Mouse (Mus musculus) urinary bladder, postnatal 4 days (tissue): ENCODE results near the gene Kat8.

Experiments used
- DNase-seq, 2 experiments: peaks; one replicate each; pipeline ENCODE4 v3.0.0; 2021 to 2022; ENCODE audit warnings: low spot score in 2 of 2

Gene Kat8

GRCm38 (mm10) chr7:127897542-127897941 lies 14.8 kb upstream of the Kat8 start:
- no peak for DNase-seq

GRCm38 (mm10) chr7:127898179-127898956 lies 13.9 kb upstream of the Kat8 start:
- DNase-seq, result no peak

DNA sequence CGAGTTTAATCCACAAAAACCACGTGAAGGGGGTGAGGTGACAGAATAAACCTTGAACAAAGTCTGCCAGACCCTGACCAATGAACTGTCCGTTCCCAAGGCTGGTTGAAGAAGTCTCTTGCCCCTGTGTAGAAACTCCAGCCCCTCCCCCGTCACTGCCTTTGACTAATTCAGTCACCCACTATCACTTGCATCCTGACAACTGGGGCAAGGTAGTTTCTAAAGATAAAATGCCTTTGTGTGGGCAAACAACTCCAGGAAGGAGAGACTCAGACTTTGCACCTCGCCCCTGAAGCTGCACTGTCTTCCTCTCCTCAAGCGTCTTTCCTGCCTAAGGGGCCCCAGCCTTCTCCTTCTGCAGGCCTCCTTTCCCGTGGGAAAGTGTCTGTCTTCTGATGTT lies 12.3 kb upstream of the Kat8 start:
- no peak for DNase-seq

GRCm38 (mm10) chr7:127901772-127902171 lies 10.5 kb upstream of the Kat8 start:
- no peak for DNase-seq

DNA sequence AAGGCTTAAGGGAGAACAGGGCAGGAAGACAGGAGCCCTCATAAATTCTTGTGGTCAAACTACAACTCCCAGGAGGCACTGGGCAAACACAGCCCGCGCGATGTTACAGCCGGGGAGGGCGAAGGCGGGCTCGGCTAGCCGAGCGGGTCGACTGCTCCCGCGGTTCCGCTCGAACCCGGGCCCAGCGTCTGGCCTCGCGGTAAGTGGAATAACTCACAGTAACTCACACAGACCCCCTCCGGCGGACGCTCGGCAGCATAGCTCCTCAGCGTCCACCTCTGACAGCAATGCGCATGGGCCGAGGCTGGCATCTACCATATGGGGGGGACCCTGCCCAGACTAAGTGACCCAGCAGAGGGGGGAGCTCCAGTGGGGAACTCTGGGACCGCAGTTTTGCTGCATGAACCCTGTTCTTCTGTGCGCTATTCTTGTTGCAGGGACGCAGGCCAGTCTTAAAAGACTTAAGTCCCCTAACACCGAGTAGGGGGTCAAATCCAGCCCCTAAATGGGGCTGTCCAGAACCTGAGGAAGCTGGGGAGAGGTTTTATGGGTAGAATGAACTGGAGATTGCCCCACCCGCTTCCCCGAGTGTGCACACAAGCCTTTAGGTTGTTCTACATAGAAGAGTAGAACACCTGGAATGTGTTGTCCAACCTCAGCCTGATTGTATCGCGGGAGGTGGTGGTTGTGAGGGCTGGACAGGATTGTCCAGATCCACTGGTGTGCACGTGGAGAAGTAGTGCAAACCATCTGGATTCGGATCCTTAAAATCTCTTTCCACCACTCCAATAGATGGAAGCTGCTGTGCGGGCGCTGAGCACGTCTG lies 8.1 kb upstream of the Kat8 start, which contains the start of gene Bckdk:
Bckdk (plus strand) TSS at position 112 of the 826 bp plus-strand sequence.
- peak; percentile 77 to 83 for DNase-seq

DNA sequence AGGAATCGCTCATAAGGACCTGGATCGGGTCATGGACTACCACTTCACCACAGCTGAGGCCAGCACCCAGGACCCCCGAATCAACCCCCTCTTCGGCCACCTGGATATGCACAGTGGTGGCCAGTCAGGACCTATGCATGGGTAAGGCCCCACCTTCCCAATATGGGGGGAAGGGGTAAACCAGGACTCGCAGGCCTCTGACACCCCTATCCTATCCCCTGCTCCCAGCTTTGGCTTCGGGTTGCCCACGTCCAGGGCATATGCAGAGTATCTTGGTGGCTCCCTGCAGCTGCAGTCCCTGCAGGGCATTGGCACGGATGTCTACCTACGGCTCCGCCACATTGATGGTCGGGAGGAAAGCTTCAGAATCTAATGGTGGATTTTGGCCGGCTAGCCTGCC lies 4.4 kb upstream of the Kat8 start:
- no peak for DNase-seq

- DNase-seq, result no peak
These were observed 3.7 kb upstream of the Kat8 start for GRCm38 (mm10) chr7:127908656-127909055.

DNA sequence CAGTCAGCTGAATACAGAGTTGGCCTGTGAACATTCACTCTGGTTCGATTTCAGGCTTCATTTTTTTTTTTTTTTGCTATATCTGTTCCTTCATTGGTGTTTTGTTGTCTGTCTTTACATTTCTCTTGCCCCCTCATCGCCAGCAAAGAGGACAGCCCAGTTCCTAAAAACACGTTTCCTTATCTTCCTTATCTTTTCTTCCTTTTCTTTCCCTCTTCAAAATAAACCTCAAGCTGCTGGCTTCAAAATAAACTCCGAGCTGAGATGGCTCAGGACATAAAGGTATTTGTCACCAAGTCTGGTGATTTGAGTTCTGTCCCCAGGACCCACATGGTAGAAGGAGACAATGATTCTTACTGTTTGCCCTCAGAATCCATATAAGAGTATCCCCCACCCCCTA lies 622 bp downstream of the Kat8 start:
- no peak for DNase-seq

DNA sequence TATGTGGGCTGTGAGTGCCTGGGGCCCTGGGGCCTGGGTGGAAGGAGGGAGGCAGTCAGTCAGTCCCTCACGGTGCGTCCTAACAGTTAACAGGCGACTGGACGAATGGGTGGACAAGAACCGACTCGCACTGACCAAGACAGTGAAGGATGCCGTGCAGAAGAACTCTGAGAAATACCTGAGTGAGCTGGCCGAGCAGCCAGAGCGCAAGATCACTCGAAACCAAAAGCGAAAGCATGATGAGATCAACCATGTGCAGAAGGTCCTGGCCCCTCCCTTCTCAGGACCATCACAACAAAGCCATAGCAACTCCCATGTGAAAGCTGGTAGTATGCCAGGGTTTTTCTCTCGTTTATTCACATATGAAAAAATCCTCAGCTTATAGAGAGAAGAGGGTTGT lies 3.0 kb downstream of the Kat8 start:
- DNase-seq, result no peak

DNA sequence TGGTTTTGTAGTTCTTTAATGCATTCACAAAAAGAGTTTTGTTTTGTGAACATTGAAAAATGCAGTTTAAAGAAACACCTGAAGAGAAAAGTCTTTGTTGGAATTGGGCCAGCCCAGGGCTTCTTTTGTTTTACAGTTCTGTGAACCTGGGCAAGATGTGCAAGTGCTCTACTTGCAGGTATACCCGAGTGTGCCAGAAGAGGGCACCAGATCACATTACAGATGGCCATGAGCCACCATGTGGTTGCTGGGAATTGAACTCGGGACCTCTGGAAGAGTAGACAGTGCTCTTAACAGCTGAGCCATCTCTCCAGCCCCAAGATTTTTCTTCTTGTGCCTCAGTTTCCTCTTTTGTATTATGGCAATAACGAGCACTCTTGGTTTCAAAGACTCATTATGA lies 5.9 kb downstream of the Kat8 start:
- DNase-seq, result no peak

GRCm38 (mm10) chr7:127919290-127919689 lies 7.0 kb downstream of the Kat8 start:
- no peak for DNase-seq

- DNase-seq, result no peak
These were observed 9.2 kb downstream of the Kat8 start for GRCm38 (mm10) chr7:127921516-127921915.

DNA sequence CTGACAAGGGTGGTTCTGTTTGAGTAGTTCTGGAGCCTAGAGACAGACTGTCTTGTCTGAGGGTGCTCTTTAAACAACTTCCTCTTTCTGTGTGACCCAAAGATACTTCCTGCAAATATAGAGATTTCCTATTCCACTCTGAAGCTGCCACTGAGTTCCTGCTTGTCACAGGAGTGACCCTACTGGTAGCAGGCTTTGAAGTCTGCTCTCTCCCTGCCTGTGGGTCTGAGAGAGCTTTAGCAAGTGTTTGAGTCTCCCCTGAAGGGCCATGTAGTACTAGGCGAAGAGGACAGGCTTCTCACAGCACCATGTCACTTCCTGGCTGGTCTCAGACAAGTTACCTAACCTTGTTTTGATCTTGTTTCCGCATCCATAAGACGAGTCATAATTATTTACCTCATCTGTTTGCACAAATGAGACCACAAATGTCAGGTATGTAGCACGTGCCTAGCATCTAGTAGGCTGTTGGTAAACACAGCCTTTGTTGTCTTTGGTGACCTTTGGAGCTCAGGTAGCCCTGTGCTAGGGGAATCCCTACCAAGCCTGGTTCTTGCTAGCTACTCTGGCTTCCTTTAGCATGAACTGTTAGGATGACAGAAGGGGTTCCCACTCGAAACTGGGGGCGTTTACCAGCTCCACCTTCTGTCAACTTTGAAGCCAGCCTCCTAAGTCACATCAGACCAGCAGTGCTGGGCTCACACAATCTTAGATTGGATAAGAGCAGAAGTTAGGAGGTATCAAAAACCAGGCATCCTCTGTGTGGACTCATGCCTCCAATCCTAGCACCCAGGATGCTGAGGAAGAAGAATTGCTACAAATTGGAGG lies 10.3 kb downstream of the Kat8 start:
- DNase-seq, result no peak

DNA sequence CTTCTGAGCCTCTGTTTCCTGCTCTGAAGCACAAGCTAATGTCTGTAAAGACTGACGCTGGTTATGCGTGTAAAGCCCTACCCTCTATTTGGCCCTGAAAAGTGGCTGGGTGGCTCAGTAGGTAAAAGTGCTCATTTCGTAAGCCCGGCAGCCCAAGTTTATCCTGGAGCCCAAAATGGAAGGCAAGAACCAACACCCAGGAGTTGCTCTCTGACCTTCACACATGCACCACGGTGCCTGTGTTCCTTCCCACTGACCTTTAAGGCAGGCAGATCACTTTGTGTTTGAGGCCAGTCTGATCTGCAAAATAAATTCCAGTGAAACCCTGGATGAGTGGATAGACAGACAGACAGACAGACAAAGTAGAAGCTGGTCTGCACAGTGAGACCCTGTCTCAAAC lies 11.4 kb downstream of the Kat8 start:
- DNase-seq, result no peak

GRCm38 (mm10) chr7:127925252-127925651 lies 12.9 kb downstream of the Kat8 start:
- no peak for DNase-seq

DNA sequence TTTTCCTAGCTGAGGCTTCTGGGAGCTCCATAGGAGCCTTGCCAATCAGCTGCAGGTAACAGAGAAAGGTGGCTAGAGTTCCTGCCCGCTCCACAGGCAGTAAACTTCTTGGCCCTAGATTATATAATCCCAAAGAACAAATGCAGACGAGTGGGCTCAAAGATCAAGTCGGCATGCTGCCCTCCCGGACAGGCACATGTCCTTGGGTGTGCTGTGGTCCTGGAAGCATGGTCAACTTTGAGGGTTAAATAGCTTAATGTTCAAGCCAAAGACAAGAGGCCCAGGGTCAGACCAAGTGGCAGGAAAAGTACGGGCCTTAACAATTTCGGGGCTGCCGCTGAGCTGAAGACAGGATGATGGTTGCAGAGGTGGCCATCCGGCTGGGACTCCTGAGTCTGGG lies 13.8 kb downstream of the Kat8 start:
- no peak for DNase-seq

DNA sequence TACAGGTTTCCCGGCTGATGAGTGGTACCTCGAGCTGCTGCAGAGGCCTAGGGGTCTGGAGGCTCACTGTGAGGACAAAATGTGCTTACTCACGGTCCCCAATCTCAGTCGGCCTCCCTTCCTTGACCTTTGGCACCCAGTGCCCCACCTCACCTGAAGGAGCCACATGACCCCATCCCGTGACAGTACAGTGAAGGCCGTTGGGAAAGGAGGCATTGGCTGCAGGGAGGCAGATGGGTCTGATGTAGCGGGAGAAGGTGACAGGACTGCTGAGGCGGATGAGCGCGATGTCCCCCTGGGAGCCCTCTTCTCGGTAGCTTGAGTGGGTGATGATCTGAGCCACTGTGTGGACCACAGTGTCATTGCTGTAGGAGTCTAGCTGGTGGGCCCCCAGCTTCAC lies 14.5 kb downstream of the Kat8 start:
- DNase-seq, result no peak

DNA sequence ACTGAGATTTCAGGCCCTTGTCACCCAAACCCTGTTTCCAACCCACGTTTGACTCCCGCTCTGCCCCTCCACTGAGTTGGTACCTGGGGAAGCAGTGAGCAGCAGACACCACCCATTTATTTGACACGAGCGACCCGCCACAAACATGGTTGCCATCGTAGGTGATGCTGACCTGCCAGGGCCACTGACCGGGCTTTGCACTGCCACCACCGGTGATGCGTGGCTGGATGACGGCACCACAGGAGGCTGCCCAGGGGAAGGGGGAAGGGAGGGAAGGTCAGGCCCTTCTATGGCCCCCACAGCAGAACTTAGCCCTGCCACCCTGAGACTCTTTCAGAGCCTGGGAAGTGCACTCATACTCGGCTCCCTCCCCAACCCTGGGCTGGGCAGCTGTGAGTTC lies 15.4 kb downstream of the Kat8 start:
- DNase-seq, result no peak

DNA sequence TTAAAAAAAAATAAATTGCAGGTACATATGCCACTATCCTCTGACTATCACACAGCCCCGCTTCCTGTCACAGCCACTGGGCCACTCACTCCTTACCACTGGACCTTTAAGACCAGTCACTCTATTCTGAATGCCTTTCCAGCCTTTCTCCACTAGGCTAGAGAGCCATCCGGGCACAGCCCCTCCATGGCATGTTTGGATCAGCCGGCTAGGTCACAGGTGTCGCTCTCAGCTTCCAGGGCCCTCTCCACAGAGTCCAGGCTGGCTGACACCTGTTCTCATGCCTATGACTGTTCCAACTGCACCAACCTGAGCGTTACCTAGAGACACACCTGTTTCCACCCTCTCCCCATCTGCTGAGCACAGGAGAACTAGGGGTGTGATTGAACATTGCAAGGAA lies 16.3 kb downstream of the Kat8 start:
- DNase-seq, result no peak

GRCm38 (mm10) chr7:127929923-127930322 lies 17.6 kb downstream of the Kat8 start, which contains the start of gene Prss8:
Gene Prss8 (minus strand): TSS chr7:127930104.
- no peak for DNase-seq

- DNase-seq, result no peak
These were observed 18.3 kb downstream of the Kat8 start for GRCm38 (mm10) chr7:127930636-127931035.
